In the genomic region with DNA sequence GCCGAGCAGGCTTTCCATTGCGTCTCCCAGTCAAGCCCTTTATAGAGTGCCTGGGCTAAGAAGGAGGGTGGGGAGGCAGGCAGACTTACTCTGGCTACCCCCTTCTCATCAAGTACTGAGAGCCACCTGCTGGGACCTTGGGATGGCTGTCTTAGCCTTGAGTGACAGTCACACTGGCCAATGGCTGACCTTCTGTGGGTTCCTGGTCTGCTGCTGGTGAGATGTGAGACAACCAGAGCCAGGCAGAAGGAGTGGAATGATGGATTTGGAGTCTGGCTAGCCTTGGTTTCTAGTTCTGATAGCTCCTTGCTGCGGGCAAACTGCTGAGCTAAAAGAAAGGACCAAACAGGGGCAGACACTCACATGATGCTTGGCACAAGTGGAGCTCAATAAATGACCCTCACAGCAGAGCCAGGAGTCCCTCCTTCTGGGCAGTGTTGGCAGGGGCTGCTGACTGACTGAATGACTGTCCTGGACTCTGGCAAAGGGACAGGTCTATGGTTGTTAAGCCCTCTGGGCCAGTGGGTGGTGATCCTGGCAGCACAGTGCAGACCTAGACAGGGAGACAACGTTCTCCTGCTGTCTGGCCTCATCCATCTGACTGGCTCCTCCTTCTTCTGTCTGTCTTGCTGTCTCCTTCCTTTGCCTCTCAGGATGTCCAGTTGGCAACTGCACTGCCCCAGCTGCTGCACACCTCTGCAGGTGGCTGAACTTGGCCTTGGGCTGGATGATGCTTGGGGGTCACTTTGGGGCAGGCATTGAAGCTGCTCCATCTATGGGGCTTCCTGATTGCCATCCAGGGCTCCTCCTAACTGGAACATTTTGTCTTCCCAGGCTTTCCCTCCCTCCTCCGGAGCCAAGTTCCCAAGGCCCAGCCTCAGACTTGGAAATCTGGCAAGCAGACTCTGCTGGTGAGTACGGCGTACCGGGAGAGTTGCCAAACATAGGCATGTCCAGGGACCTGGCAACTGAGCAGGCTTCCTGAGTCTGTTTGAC, we compare ENCODE assay signal across 10 mouse cellular contexts. TPM values are rescaled to one million over a fixed set of nuclear protein-coding genes. Genes with fewer than 3 reads are reported as not detected.
DNase-seq lines count a peak whose midpoint lies in the region; ATAC-seq and TF ChIP-seq lines count a peak whose summit lies in the region.
"Had no signal": no experiment of that assay in that cellular context is flagged by ENCODE, and none has a peak within 500 bp of the region (broad histone marks: within the 10 kb centered on the region; RNA-seq: fewer than 3 reads in every experiment).

No protein-coding gene starts in this region.

- H3K9me3 ChIP-seq in intestine, postnatal 0 days (ENCODE audit: control insufficient read depth) = no peaks in the 10 kb centered on the region
- H3K9me3 ChIP-seq: liver, embryonic 15.5 days had no signal

- no peak overlapping the region for H3K27ac ChIP-seq in intestine, postnatal 0 days (ENCODE audit: low read depth, low read length)
- H3K27ac ChIP-seq: liver, embryonic 15.5 days had no signal

- H3K36me3 ChIP-seq in intestine, postnatal 0 days (ENCODE audit: control insufficient read depth, insufficient read depth) = no peaks in the 10 kb centered on the region
- H3K36me3 ChIP-seq: liver, embryonic 15.5 days had no signal

- peak; percentile 14 for DNase-seq in kidney, adult 18-20 months
- no peak for DNase-seq in kidney, postnatal 10 days
- DNase-seq in adrenal gland, adult 18-20 months (ENCODE audit: low spot score in 2 of 2) = peak; percentile 20 to 50
- DNase-seq in fibroblast of lung, adult 2 months (ENCODE audit: low read depth) = peak; percentile 87
- peak; percentile 45 for DNase-seq in layer of hippocampus, adult 11-12 months (ENCODE audit: low spot score)
- peak; percentile 45 for DNase-seq in lung, postnatal 36 days
- no peak for DNase-seq in embryo, embryonic 11 days

- 76% methylated on average over 8 of the region's 8 CpGs for WGBS in intestine, postnatal 0 days

- no peak overlapping the region for H3K4me2 ChIP-seq in intestine, postnatal 0 days (replicated peaks; ENCODE audit: low read depth)
- H3K4me2 ChIP-seq: liver, embryonic 15.5 days had no signal

- no peaks in the 10 kb centered on the region for H3K4me1 ChIP-seq in intestine, postnatal 0 days (replicated peaks; ENCODE audit: control insufficient read depth, insufficient read depth, low read length)
- H3K4me1 ChIP-seq: liver, embryonic 15.5 days had no signal

- H3K27me3 ChIP-seq in intestine, postnatal 0 days (replicated peaks; ENCODE audit: control insufficient read depth, insufficient read depth, low read length) = no peaks in the 10 kb centered on the region
- H3K27me3 ChIP-seq: liver, embryonic 15.5 days had no signal

- no peak overlapping the region for H3K9ac ChIP-seq in intestine, postnatal 0 days (ENCODE audit: low read depth, low read length)
- H3K9ac ChIP-seq: liver, embryonic 15.5 days had no signal

- no peak for ATAC-seq in intestine, postnatal 0 days

- H3K4me3 ChIP-seq in intestine, postnatal 0 days (ENCODE audit: low read depth, low read length) = no peak overlapping the region
- H3K4me3 ChIP-seq: liver, embryonic 15.5 days had no signal

- no peak for TF ChIP-seq CTCF in intestine, postnatal 0 days (IDR thresholded peaks at IDR 0.05; ENCODE audit: low read depth)

RNA-seq across cellular contexts. Expression of gene Trim29, which starts 21.1 kb away (rescaled TPM):
- total RNA-seq in adrenal gland, adult 18-20 months (2021) = under 1 TPM; 0.23 to 0.35 TPM
- 0.26 and 0.38 TPM in 2 replicates for polyA plus RNA-seq in intestine, postnatal 0 days (2015; fragmentation: Nextera tagmentation; extraction: Ambion mirVana)
- total RNA-seq: MEL had no signal

Comparison
In these comparisons a context has a peak if more than half of its experiments do, and no peak if none do; other contexts are left out.
1. DNase-seq: peak in kidney, adult 18-20 months (single experiment), adrenal gland, adult 18-20 months (2 of 2), fibroblast of lung, adult 2 months (single experiment), layer of hippocampus, adult 11-12 months (single experiment) and lung, postnatal 36 days (single experiment); none in kidney, postnatal 10 days (single experiment) and embryo, embryonic 11 days (single experiment).